Mouse (Mus musculus) forebrain, embryonic 11.5 days (tissue): ENCODE measurements around the gene Nat8f6. TPM values are rescaled to one million over a fixed set of nuclear protein-coding genes. Genes with fewer than 3 reads are reported as not detected.
"Not testable (repeated sequence)": the region's sequence is repeated elsewhere in the genome, so short reads cannot be mapped to it uniquely, and the experiment has no call there.

ENCODE experiments used
- ATAC-seq: fragments of 200-750 bp; cut with Nextera tagmentation; replicated peaks from 2 replicates; pipeline ENCODE4 v1.8.0; 2017; ENCODE audit warnings: moderate TSS enrichment; ENCODE audit not compliant: low FRiP score
- DNase-seq: peaks from one replicate; pipeline ENCODE4 v3.0.0-alpha.2; 2017; ENCODE audit warnings: low spot score
- H3K27ac ChIP-seq: fragments of 300-500 bp; sonication (generic); 2 replicates; pipeline ENCODE4 v1.5.1; 2014; ENCODE audit warnings: low read depth, low read length
- H3K27me3 ChIP-seq: fragments of 300-500 bp; sonication (generic); 2 replicates; pipeline ENCODE4 v1.6.1; 2014; ENCODE audit warnings: mild to moderate bottlenecking, low read length, mixed read lengths; ENCODE audit not compliant: control insufficient read depth, insufficient read depth
- H3K36me3 ChIP-seq: fragments of 300-500 bp; sonication (generic); 2 replicates; pipeline ENCODE4 v1.6.1; 2014; ENCODE audit warnings: mild to moderate bottlenecking, low read length, moderate library complexity, mixed read lengths; ENCODE audit not compliant: control insufficient read depth, insufficient read depth
- H3K4me1 ChIP-seq: fragments of 300-500 bp; sonication (generic); replicated peaks from 2 replicates; pipeline ENCODE4 v1.6.1; 2014; ENCODE audit warnings: low read length, mixed read lengths; ENCODE audit not compliant: control insufficient read depth, insufficient read depth
- H3K4me2 ChIP-seq: fragments of 300-500 bp; sonication (generic); 2 replicates; pipeline ENCODE4 v1.6.1; 2014; ENCODE audit warnings: low read depth, mild to moderate bottlenecking, low read length, moderate library complexity, mixed read lengths; ENCODE audit not compliant: severe bottlenecking
- H3K4me3 ChIP-seq: fragments of 300-500 bp; sonication (generic); 2 replicates; pipeline ENCODE4 v1.5.1; 2014; ENCODE audit warnings: low read depth, low read length
- H3K9ac ChIP-seq: fragments of 300-500 bp; sonication (generic); 2 replicates; pipeline ENCODE4 v1.6.1; 2014; ENCODE audit warnings: low read length
- H3K9me3 ChIP-seq: fragments of 300-500 bp; sonication (generic); 2 replicates; pipeline ENCODE4 v1.6.1; 2016; ENCODE audit warnings: low read length, mixed read lengths; ENCODE audit not compliant: control insufficient read depth
- WGBS: fragments of 180-500 bp; shearing (Covaris S2); extraction: QIAGEN DNeasy Blood & Tissue Kit; methylation state at CpG from one replicate; pipeline ENCODE4 v1.1.7; 2014; 5-methylcytosine and 5-hydroxymethylcytosine counted together
- polyA plus RNA-seq: library from polyadenylated mRNA; unstranded; fragments of >200 nt; fragmentation: Nextera tagmentation; extraction: Ambion mirVana; gene quantifications from 2 replicates; pipeline ENCODE4 v1.2.1, GENCODE M21; 2014

Gene Nat8f6
- polyA plus RNA-seq = not detected in 2 replicates

DNA sequence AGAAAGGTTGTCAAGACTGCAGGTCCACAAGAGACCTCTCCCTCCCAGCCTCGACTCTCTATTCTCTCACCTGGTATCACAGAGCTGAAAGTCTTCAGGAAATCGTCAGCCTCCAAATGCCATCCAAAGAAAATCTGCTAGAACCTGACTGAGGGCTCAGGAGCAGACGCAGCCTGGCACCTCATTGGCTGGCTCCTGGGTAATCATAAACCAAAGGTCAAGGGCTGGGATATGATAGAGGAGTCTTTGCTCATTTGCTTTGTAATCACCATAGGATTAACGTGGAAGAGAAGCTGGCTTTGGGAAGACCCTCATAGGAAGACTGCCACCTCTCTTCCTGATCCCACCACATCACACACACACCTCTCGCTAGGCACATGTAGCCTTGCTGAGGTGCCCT lies at the start of gene Nat8f6, which contains the start of gene Nat8f5:
Gene Nat8f6 (minus strand): TSS at position 118 of the 400 bp plus-strand sequence.
Gene Nat8f5 (minus strand): TSS at position 136 of the 400 bp plus-strand sequence.
- no peak within 1 kb of the TSS for H3K4me3 ChIP-seq
- DNase-seq (no peak), ATAC-seq (no peak)
- 84% methylated on average over 5 of the region's 5 CpGs for WGBS
- no peaks in the 10 kb centered on the region for H3K36me3 ChIP-seq
- H3K4me1 ChIP-seq = no peaks in the 10 kb centered on the region
- no peaks in the 10 kb centered on the region for H3K9me3 ChIP-seq
- no peak within 1 kb of the TSS for H3K4me2 ChIP-seq
- no peak within 1 kb of the TSS for H3K27ac ChIP-seq
- no peak within 1 kb of the TSS for H3K9ac ChIP-seq
- H3K27me3 ChIP-seq = no peaks in the 10 kb centered on the region

DNA sequence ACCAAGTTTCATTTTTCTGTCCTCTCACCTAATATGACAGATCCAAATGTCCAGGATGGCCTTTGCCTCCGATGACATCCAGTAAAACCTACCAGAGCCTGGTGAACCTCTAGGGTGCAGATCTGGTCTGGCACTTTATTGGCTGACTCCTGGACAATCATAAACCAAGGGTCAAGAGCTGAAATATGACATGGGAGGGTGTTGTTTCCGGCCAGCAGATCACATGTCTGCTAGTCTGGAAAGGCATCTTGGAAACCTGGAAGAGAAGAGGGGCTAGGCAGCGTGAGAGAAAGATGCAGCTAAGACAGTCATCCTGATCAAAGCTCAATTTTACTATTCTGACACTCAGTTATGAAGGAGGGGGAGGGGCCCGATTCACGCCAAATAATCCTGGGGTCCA lies 48.3 kb upstream of the Nat8f6 start, which contains the start of gene Nat8f2:
Gene Nat8f2 (minus strand): TSS at position 153 of the 400 bp plus-strand sequence.
- H3K4me3 ChIP-seq, H3K4me1 ChIP-seq, H3K27me3 ChIP-seq, H3K27ac ChIP-seq, H3K9me3 ChIP-seq, H3K9ac ChIP-seq, H3K36me3 ChIP-seq, DNase-seq, H3K4me2 ChIP-seq, ATAC-seq: not testable (repeated sequence)
- WGBS = 87% methylated on average over 5 of the region's 5 CpGs

DNA sequence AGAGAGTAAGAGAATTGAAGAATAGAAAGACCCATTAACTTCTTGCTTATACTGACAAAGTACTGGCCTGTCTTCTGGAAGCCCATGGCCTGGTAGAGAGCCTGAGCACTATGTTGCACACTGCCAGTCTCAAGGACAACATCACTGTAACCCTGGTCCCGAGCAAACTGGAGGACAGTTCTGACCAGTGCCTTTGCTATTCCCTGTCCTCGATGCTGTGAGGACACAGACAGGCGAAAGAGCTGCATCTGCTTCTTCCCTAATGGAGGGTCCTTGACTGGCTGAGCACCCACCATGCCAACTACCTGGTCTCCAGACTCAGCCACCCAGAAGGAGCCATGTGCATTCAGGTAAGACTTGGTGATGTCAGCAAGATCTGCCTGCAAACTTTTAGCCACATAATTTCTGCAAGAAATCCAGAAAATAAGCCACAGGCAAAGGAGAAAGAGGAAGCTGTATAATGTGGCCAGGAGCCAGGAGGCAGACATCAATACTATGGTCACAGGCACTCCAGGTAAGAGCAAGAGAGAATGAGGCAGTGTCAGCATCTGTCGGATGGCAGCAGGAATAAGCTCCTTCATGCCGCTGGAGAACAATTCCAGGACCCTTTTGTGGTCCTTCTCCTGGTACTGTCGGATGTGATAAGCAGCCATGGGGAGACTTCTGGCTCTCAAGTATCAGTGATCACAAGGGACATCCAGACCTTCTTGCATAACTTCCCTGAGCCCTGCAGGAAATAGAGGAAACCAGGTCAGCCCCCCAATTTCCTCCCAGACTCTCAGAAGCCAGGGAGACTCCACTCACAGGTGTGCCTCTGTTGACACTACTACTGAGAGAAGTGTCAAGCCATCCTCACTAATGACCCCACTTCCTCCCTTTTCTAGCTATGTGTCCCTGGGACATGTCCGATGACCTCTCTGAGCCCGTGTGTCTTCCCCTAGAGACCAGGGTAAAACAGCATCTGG lies 47.3 kb upstream of the Nat8f6 start:
- H3K27ac ChIP-seq = no peak overlapping the region
- 82% methylated on average over 8 of the region's 8 CpGs for WGBS
- H3K36me3 ChIP-seq = no peaks in the 10 kb centered on the region
- H3K9ac ChIP-seq = no peak overlapping the region
- DNase-seq (no peak), ATAC-seq (no peak)
- H3K4me2 ChIP-seq = no peak overlapping the region
- H3K4me3 ChIP-seq = no peak overlapping the region
- no peaks in the 10 kb centered on the region for H3K9me3 ChIP-seq
- no peaks in the 10 kb centered on the region for H3K4me1 ChIP-seq
- no peaks in the 10 kb centered on the region for H3K27me3 ChIP-seq

DNA sequence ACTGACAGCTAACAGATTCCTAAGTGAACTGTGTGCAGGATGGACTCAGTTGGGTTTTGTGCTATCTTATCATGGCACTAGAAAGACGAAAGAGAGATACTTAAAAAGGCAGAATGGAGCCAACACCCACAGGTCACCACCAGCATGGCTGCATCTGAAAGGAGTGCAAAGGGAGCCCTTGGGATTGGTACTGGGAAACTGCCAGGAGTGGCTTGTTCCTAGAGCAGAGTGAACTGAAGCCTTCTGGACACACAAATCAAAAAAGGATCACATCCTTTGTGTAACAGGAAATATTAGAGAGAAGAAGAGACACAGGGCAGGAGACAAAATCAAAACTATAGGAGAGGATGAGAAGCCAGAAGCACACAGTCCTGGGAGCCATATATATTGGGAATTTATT lies 46.2 kb upstream of the Nat8f6 start:
- not testable (repeated sequence) for H3K4me2 ChIP-seq, ATAC-seq, H3K4me3 ChIP-seq, H3K27me3 ChIP-seq, DNase-seq, H3K9me3 ChIP-seq, H3K27ac ChIP-seq, H3K9ac ChIP-seq, H3K4me1 ChIP-seq, H3K36me3 ChIP-seq
- WGBS = 60% methylated on average over 1 of the region's 1 CpGs

DNA sequence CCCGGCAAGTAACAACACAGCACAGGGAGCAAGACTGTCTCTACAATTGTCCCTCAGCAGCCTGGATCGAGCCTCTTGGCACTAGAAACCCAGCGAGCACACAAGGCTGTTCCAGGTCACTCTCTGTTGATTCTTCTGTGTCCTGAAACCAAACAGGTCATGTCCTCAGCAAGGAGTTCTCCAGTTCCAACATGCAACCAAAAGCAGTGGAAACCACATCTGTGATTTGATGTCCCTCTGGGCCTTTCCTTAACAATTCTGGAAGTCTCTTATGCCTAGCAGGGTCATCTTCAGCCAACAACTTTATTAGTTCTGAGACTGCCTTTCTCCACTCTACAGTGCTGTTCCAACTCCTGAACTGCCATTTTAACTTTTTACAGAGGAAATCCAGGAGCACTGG lies 45.4 kb upstream of the Nat8f6 start:
- not testable (repeated sequence) for H3K27ac ChIP-seq

DNA sequence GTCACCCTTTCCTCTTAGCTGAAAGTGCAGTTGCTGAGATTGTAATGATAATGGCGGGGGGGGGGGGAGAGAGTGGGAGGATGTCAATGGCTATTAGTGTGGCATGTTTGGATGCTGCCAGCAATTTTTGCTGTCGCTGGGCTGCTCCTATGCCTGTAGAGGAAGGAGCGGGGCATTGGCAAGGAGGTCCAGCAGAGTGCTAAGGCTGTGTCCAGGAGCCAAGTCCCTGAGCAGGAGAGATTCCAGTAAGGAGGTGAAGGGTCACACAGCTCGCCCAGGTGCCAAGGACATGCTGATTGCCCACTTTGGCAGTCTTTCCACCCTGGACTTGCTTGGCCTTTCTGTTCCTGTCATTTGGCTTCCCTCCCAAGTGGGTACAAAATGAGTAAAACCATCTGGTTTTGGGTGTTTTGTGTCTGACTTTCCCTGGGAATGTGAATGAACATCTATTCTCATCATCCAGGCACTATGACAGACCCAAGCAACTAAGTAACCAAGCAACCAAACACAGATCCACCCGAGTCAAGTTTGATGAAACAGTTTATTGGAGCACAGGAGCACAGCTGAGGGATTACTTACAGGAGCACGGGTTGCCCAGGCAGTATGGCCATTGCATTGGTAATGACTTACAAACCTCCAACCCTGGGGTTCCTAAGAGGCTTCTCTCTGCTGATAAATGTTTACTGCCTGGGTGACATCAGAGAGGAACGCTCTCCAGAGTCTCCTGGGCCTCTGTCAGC lies 44.3 kb upstream of the Nat8f6 start:
- WGBS = 75% methylated on average over 6 of the region's 7 CpGs
- H3K9me3 ChIP-seq, H3K36me3 ChIP-seq, H3K27me3 ChIP-seq, DNase-seq, H3K27ac ChIP-seq, H3K4me2 ChIP-seq, H3K9ac ChIP-seq, ATAC-seq, H3K4me3 ChIP-seq, H3K4me1 ChIP-seq: not testable (repeated sequence)

More for the DNA sequence above, 45.4 kb upstream of the Nat8f6 start:
- H3K9ac ChIP-seq, H3K4me3 ChIP-seq, H3K4me1 ChIP-seq, H3K4me2 ChIP-seq, DNase-seq, H3K36me3 ChIP-seq, ATAC-seq, H3K9me3 ChIP-seq, H3K27me3 ChIP-seq: not testable (repeated sequence)
- WGBS = 87% methylated on average over 3 of the region's 3 CpGs

DNA sequence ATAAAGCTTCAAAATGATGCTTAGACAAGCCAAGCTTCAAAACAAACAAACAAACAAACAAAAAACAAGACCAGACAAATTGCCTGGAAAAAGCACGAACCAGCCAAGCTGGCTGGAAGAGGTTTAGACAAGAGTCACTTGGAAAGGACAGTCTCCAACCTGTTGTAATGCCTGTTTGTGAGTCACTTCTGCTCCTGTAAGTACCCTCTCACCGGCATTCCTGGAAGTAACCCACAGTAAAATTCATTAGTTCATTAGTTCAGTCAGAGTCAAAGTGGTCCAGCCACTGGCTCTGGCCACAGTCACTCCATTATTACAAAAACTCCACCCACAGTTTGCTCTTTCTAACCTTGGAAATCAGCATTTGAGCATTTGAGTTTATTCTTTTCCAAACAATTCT lies 43.1 kb upstream of the Nat8f6 start:
- Histone ChIP-seq H3K27me3 (no peaks in the 10 kb centered on the region), H3K4me3 (no peak overlapping the region), H3K9ac (no peak overlapping the region), H3K27ac (no peak overlapping the region), H3K4me2 (no peak overlapping the region), H3K9me3 (no peaks in the 10 kb centered on the region), H3K4me1 (no peaks in the 10 kb centered on the region), H3K36me3 (no peaks in the 10 kb centered on the region)
- DNase-seq (no peak), ATAC-seq (no peak)
- 80% methylated on average over 2 of the region's 2 CpGs for WGBS

DNA sequence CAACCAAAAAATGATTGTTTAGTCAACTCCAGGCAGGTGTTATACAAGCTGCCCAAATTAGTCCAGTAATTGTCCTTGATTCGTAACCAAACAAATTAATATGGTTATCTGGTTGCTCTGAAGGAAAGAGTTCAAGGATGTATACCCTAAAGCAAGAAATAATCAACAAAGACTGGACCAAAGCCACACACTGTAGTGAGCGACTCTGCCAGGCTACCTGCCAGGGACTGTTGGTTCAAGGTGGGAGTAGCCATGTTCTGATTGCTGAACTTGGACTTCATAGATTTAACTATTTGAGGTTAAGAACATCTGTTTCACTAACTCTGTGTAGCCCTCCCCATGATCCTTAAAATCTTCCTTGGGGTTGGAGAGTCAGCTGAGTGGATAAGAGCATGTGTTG lies 42.4 kb upstream of the Nat8f6 start:
- WGBS = 80% methylated on average over 2 of the region's 2 CpGs
- Histone ChIP-seq H3K27me3 (no peaks in the 10 kb centered on the region), H3K4me2 (no peak overlapping the region), H3K9me3 (no peaks in the 10 kb centered on the region), H3K9ac (no peak overlapping the region), H3K4me3 (no peak overlapping the region), H3K27ac (no peak overlapping the region), H3K4me1 (no peaks in the 10 kb centered on the region), H3K36me3 (no peaks in the 10 kb centered on the region)
- no peak for ATAC-seq
- DNase-seq = no peak
